Mouse (Mus musculus) right cerebral cortex, postnatal 10 days (tissue): Measurements from ENCODE around the gene Ttc7.

Source experiments
- DNase-seq, 2 experiments: peaks; one replicate each; pipeline ENCODE4 v3.0.0; 2021; ENCODE audit warnings: low spot score in 2 of 2

The Ttc7 gene

GRCm38 (mm10) chr17:87314121-87314520 is 31.4 kb downstream of the Ttc7 start:
- no peak for DNase-seq

GRCm38 (mm10) chr17:87314530-87314946 is 31.9 kb downstream of the Ttc7 start:
- DNase-seq, result no peak

GRCm38 (mm10) chr17:87315021-87315531 is 32.4 kb downstream of the Ttc7 start:
- peak; percentile 92 to 95 for DNase-seq

DNA sequence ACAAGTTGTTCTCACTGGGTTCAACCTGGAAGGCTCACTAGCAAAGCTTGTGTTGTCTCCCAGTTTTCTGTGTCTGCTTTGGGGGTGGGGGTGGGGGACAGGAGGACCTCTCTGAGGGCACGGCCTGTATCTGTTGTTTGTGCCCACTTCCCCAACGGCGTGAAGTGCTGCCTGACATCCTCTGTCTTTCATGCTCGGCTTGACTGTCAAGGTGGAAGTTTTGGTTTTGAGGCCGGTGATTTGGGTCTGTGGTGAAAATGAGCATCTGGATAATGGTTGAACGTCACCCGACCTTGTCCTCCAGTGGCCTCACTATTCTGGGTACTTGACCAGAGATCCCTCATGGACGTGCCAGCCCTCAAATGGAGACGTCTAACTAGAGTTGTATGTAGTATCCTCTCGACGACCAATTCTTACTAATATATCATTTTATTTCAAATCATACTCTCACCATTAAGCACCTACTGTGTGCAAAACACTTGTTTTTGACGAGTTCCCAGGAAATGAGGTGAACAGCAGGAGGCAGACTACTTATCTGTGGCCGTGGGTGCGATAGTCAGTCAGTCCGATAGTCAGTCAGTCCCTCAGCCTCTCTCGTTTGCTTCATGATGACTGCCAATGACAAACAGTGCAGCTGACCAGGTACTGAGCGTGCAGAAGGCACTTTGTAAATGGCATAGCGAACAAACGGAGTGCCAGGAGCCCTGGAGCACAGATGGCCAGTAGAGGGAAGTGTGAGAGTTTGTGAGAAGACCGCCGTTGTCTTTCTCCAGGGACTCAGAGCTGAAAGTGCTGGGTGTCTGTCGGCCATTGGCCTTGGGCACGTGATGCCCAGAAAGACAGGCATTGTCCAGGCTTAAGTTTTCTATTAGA is 33.4 kb downstream of the Ttc7 start:
- DNase-seq, result no peak

DNA sequence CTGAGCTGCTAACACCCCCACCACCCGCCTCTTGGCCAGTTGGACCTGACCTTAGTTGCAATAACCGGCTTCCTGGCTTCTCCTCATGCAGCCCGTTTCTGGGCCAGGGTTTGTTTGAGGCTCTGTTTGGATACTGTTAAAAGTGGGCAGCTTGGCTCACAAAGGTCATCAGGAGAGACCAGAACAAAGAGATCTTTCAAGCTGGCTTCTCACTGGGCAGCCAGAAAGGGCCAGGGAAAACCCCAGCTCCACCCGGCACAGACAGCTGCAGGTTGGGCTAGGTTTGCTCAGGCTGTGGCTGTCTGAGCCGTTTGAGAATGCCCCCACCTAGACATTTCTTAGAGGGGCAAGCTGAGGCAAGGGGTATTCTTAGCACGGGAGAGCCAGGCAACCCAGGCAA is 34.6 kb downstream of the Ttc7 start:
- DNase-seq, result no peak

GRCm38 (mm10) chr17:87317947-87318346 is 35.3 kb downstream of the Ttc7 start:
- no peak for DNase-seq

- DNase-seq, result no peak
Observed at GRCm38 (mm10) chr17:87321673-87322072, 39.0 kb downstream of the Ttc7 start.

- DNase-seq, result no peak
Observed at GRCm38 (mm10) chr17:87323215-87323614, 40.5 kb downstream of the Ttc7 start.

DNA sequence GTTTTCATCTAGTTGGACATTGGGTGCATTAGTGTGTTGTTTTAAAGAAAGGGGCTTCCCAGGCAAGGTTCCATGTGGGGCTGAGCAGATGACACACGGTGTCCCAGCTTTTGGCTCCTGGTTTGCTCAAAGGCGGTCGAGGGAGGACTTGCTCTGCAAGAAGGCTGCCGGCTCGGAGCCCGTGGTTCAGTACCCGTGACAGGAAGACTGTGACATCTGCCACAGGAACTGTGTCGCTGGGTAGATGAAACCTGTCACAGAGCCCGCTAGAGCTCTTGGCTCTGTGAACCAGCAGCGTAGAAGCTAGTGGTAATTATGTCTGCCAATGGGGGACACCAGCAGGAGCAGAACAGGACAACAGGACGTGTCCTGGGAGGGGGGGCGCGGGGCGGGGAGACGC is 42.8 kb downstream of the Ttc7 start:
- DNase-seq, result no peak

DNA sequence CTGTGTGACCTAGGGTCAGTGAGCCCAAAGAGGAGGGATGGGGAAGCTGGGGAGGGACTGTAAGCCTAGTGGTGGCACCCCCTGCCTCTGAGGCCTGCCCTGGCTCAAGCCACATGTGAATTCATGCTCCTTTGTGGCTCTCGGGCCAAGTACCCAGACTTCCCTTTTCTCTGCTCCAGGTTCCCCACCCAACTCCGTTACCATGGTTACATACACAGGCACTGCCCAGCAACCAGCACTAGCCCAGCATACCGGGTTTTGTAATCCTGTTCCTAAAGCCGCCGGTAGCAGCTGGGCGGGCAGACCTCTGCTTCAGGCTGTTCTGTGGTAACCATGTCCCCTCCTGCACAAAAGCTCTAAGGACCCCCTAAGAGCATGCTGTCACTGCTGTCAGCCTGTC is 44.3 kb downstream of the Ttc7 start:
- DNase-seq, result peak; percentile 68 to 79

- no peak for DNase-seq
Observed at GRCm38 (mm10) chr17:87327645-87328044, 45.0 kb downstream of the Ttc7 start.

- peak; percentile 91 to 95 for DNase-seq
Observed at GRCm38 (mm10) chr17:87328177-87328768, 45.6 kb downstream of the Ttc7 start.

- DNase-seq, result no peak
Observed at GRCm38 (mm10) chr17:87329144-87329700, 46.5 kb downstream of the Ttc7 start.

GRCm38 (mm10) chr17:87330250-87330920 is 47.7 kb downstream of the Ttc7 start:
- peak; percentile 89 to 93 for DNase-seq

DNA sequence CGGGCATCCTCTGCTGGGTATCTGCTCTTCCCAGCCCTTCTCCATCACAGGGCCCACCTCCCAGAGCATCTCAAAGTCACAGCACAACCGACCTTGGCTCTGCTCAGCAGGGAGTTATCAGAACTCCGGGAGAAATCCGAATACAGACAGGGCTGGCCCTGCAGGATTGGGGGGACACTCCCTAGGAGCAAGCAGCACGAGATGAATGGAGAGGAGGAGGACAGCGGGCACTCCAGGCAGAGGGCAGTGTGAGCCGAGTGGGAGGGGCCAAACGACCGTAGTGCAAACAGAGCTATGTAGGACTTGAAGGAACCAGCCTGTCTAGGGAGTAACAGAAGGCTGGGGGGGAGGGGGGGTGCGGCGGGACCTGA is 48.2 kb downstream of the Ttc7 start:
- peak; percentile 66 to 76 for DNase-seq

GRCm38 (mm10) chr17:87331336-87332141 is 48.9 kb downstream of the Ttc7 start:
- peak; percentile 65 to 79 for DNase-seq

- peak; percentile 63 to 71 for DNase-seq
Observed at GRCm38 (mm10) chr17:87332142-87332815, 49.6 kb downstream of the Ttc7 start.

DNA sequence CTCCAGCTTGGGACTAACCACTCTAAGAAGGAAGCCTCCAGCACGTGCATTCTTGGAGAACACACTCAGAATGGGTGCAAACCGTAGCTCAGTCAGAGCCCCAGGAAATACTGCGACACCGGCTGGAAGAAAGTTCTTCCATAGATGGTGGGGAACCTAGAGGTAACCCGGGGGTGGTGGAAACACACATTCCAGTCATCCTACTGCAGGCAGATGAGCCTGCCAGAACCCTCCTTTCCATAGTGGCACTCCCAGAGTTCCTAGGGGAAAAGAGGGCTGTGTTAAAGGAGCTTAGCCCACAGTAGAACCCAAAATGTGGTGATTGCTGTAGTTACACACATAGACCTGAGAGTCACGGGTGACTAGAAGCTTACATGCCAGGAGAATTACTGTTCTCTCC is 50.2 kb downstream of the Ttc7 start:
- DNase-seq, result peak in 1 of 2 experiments; percentile 65

- peak in 1 of 2 experiments; percentile 46 for DNase-seq
Observed at GRCm38 (mm10) chr17:87334162-87334561, 51.5 kb downstream of the Ttc7 start.

DNA sequence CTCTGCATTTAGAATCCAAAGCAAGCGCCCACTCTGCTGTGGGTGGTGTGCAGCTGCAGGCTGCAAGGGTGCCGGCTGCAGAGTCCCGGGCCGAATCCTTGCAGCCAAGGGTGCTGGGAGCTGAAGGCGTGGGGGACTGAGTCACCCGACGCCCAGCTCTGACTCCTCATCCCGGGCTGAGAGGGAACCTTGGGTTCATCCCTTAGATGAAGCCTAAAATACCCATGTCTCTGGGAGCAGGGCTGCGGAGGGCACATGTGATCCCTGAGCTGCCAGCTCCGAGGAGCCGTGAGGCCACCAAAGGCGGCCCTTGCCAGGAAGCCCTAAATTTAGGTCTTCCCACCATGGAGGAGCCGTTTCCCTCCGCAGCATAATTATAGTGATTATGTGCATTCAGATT is 52.5 kb downstream of the Ttc7 start:
- peak; percentile 59 to 67 for DNase-seq

GRCm38 (mm10) chr17:87335727-87336126 is 53.0 kb downstream of the Ttc7 start:
- no peak for DNase-seq
